Mouse (Mus musculus): ENCODE measurements at regions not wholly inside any gene's neighbourhood (a gene's known extent, or its start where the extent isn't known, plus 50 kb on each side); places are given as distances from the start of the nearest gene placed in this dataset.
A peak's percentile ranks its signal among the peaks of the same experiment; 100 is the strongest.

DNA sequence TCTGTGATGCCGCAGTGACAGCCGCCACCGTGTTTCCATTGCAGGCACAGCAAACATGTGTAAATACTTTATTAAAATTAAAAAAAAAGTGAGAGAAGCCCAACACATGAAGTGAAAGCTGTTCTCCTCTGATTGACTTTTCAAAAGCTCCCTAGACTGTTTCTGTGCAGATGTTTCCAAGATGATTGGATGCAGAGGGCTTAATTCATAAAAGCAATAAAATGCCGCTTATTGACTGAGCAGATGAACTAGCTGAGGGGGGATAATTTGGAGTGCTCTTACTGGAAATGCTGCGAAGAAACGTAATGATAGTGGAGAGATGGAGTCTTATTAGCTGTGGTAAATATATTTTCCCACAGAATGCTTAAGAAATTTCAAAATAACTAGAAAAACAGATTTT lies 170.4 kb downstream of the Rnf144a start:
- no peak for DNase-seq (ENCODE audit: low spot score)

DNA sequence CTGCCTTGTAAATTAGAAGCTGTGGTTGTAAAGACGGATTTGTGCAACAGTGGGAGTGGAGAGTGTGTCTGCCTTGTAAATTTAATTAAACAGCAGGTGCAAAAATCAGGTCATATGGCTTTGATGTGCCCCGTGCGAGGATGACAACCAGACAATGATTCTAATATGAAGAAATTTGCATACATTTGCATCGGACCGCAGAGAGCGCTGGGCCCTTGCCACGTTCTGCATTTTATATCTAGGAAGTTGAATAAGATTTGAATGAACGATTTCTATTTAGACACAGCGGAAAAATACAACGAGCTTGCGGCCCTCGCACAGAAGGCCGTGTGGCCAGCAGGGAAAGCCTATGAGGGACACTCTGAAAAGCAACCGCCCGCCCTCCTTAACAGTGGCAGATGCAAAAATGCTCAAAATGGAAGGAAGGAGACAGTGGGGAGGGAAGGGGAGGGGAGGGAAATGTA lies 187.5 kb downstream of the Rnf144a start:
- DNase-seq (ENCODE audit: low spot score) = no peak

DNA sequence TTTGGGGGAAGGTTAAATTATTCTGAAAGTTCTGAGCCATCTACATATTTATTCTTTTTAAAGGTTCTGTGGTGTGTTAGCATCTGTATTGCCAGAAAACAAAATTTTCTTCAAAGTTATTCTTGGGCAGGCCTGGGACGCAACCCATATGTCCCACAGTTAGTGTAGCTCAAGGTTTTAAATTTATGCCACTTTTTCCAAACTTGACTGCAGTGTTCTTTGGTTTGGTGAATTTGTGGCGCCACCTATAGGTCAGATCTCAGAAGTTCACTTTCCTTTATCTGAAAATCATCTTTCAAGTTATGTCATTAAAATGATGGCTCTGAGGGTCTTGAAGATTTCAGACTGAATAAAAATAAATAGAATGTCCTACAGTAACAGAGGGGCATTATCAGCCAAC lies 188.7 kb downstream of the Rnf144a start:
- peak; percentile 38 for DNase-seq (ENCODE audit: low spot score)

DNA sequence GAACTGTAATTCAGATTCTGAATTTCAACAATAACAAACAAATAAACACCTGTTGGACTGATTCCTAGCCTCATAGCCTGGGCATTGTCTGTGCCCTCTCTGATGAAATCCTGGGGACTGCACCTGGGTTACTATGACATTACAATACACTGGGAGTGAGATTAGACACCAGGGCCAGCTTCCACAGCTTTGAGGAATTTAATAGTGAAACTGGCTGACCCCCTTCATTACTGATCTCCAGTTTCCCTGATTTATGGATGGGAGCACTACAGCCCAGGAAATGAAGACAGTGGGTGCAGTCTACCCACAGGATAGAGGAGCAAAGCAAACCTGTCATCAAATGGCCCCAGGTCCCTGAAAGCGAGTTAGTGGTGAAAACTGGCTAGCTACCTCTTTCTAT lies 202.6 kb downstream of the Rnf144a start:
- no peak for DNase-seq (ENCODE audit: low spot score)

DNA sequence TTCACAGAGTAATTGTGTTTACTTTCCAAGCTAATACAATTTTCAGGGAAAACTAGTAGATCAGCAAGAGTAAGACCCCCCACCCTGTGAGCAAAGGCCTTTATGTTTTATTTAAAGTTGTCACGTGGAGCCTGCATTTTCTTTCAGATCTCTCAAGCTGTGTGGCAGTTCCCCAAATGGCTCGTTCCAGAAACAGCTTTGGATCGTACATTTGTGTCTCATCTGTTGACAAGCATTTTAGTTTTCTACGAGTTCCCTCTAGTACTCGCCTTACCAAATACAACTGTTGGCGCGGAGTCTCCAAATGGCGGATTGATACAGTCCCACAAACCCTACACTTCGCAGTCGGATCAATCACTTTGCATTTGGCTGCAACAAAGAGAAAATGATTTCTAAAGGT lies 203.6 kb downstream of the Rnf144a start:
- no peak for DNase-seq (ENCODE audit: low spot score)

DNA sequence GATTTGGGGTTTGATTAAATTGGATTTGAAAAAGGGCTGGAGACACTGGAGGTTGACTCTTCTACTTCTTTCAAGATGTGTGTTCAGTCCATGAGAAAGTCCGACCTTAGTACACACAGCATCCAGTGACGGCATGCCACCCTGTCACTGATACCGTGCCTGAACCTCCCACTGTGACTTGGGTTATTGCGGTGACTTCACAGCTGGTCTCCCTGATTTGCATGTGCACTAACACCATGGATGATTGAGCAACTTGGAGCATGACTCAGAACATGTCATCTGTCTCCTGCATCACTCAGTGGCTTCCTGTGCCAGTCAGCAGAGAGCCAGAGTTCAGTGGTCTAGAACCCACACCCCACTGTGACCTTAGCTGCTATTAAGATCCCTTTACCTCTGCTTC lies 208.3 kb downstream of the Rnf144a start:
- no peak for DNase-seq (ENCODE audit: low spot score)

DNA sequence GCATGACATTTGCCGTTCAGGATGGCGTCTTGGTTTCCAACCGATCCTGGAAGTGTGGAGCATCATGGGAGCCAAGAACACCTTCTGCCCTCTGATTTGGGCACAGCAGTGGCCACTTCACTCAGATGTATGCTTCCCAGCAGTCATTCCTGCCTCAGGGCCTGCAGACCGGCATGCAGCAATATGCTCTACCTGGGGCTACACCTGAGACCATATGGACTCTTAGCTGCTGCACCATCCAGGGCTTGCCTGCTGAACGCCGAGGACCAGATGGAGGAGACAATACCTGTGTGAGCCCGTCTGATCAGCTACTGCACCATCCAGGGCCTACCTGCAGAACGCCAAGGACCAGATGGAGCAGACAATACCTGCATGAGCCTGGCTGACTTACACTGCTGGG lies 209.0 kb downstream of the Rnf144a start:
- no peak for DNase-seq (ENCODE audit: low spot score)

DNA sequence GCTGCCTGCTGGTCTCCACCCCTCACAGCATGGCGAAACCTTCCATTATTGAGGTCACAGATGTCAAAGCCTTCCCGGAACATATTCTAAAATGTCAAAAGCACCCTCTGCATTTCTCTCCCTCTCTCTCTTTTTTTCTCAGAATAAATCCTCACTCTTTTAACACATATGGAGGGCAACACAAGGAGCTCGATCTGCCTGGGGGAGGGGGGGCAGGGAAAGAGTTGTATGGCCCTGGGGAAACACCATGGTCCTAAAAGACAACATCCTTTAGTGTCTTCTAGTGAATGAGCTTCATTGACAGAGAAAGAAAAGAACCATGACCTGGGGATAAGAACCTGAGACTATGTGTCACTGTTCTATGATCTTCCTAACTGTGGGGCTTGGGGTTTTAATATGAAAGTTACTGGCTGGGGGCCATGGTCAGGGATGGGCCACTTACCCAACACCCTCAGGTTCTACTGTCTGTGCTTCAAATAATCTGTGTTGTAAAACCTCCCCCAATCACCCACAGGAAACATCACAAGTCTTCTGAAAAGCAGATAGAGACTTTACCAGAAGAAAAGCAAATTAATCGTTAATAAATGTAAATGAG lies 223.0 kb downstream of the Rnf144a start:
- no peak for DNase-seq (ENCODE audit: low spot score)

DNA sequence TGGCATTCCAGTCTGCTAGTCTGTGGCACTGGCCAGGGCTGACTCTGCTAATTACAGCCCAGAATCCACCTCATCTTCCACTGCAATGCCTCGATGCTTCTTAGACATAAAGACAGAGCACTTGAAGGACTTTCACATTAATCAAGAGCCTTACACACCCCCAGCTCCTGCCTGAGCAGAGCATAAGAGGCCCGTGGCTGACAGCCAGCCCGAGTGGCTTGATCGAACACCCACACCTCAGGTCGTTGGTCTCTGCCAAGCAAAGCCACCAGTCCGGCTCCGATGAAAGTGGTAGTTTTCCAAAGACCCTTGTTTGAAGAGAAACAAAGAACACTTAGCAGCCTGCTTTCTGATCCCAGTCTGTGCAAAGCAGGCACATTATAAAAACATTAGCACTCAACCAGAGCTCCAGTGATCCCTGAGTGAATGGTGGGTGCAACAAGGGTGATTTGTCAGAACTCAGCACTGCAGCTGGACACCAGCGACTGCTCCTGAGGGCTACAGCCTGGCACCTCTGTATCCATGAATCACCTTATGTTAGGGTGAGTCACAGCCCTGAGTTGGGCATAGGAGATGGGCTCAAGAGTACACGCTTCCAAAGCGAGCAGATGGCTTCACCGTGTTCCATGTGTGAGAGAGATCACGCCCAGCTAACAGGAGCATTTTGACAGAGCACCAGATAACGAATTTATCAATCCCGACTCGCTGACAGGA lies 223.6 kb downstream of the Rnf144a start:
- peak; percentile 52 for DNase-seq (ENCODE audit: low spot score)

DNA sequence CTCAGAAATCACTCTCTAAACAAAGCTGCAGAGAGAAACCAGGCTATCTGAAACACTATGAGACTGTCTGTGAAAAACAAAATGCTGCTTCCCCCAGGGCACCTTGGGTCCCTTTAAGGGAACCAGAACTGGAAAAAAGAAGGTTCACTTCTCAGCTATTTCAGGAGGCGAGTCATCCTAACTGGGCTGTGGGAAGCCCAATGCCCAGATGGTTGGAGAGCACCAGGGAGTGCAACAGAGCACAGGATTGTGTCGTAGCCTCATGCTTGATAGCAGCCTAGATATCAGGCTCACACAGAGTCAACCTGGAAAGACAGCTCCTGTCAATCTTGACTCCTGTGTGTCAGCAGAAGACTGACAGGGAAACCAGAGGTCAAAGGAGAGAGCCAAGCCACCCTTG lies 226.1 kb downstream of the Rnf144a start:
- DNase-seq (ENCODE audit: low spot score) = no peak

DNA sequence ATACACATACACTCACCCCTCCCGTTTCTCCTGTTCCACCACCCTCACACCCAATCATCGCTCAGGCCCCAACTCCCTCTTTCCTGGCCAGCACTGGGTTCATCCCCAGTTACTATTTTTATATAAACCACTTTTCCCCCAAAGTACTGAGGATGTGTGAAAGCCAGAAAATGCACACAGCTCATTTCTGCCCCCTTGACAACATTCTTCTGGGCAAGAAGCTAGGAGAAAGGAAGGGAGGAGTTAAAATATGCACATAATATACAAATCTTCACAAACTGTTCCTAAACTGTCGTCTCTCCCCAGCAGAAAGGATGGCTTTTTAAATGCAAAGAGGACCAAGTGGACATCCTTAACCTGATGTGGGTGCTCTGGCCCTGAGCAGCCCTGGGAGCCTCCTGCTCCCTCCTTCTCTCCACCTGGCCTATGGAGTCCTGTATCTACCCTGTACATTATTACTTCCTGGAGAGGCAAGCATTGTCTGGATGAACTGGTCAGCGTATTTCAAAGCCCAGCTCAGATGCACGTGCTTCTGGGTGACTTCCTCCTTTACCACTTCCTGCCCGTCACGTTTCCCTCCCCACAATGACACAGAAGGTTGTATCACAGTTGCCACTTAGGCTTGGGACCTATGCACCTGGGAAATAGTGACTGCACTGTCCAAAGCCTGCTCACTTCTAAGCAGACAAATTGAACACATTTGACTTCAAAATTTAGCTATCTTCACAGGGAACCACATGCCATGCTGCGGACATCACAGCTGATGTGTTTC lies 227.8 kb downstream of the Rnf144a start:
- DNase-seq (ENCODE audit: low spot score) = no peak

DNA sequence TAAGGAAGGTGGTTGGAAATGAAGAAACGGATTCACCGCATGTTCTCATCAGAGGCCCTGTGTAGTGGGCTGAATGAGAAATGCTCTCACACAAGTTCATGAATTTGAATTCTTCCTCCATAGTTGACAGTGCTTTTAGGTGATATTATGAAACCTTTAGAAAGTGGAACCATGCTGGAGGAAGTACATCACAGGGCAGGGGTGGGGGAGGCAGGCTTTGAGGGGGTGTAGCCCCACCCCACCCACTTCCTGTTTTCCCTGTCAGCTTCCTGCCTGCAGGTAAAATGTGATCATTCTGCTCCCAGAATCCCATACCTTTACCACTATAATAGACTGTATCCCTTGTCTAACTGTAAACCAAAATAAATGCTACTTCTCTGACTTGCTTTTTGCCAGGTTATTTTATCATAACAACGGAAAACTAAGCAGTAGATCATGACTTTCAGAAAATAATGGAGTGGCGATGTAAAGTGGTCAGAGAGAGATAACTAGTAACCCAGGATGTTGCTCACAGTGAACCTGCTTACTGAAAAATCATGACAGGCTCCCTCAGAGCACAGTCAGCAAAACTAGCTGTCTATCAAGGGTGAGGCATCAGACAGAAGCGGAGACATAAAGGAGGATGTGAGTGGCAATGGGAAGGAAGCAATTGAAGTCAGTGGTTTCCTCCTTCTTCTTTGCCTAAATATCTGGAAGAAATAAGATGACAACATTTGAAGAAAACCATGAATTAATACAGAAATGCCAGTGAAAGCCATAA lies 230.2 kb downstream of the Rnf144a start:
- no peak for DNase-seq (ENCODE audit: low spot score)

DNA sequence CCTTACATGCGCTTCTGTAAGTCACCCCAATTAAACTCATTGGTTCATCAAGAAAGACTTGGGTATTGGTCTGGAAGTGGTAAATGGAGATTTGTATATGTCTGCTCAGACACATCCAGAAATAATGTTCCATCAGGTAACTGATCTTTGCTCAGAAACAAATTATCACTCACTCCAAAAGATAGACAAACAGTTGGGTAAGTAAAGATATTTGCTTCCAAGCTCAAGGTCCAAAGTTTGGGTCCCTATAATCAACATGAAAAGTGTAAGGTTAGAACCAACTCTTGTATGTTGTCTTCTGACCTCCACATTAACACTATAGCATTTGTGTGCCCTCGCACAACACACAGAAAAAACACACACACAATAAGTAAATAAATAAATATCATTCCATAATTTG lies 232.0 kb downstream of the Rnf144a start:
- no peak for DNase-seq (ENCODE audit: low spot score)

DNA sequence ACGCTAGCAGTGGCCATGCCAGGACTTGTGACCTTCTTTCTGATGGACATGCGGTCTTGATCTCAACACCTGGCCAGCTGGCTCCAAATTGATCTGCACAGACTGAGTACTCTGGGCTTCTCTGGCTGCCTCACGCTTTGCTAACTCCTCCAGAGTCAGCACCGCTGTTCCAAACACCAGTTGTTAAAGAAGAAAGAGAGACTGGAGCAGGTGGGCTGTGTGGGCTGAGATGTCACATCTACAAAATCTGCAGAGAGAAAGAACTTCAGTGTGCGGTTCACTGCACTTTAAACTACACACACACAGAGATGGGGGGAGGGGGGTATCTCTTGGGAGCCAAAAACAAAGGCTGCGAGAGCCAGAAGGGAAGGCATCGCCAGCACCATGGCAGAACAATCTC lies 234.2 kb downstream of the Rnf144a start:
- DNase-seq (ENCODE audit: low spot score) = no peak

DNA sequence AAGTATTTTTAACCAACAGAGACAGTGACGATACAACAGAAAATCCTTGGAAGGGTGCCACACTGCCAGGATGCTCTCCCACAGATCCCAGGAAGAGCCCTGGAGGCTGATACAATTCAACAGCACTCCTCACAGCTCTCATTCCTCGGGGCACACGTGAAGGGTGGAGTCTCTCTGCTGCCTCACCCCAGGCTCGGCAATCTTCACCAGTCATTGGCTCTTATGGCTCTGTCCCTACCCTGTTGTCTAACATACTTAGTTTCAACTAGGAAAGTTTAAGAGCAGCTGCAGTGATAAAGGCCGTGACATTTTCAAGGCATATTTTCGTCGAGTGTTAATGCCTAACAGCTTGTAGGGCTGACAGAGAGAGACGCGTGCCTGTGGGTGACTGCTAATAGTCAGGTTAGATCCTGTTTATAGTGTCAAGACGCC lies 238.8 kb downstream of the Rnf144a start:
- DNase-seq (ENCODE audit: low spot score) = no peak

DNA sequence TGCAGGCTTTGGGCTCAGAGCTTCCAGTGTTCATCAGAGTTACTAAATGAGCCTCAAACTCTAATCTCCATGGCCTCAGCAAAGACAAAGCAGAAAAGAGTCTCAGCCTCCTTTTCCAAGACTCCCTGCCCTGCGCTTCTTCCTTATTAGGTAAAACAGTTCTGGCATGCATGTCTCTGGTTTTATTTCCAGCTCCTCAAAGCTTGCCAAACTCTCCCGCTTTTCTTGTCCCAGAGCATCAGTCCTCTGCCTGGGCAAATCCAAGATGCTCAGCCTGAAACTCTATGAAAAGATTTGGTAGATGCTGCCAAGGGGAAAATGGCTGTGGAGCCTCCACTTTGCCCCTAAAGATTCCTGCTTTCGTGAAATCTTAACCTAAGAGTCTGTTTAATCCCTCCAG lies 251.6 kb downstream of the Rnf144a start:
- no peak for DNase-seq (ENCODE audit: low spot score)

DNA sequence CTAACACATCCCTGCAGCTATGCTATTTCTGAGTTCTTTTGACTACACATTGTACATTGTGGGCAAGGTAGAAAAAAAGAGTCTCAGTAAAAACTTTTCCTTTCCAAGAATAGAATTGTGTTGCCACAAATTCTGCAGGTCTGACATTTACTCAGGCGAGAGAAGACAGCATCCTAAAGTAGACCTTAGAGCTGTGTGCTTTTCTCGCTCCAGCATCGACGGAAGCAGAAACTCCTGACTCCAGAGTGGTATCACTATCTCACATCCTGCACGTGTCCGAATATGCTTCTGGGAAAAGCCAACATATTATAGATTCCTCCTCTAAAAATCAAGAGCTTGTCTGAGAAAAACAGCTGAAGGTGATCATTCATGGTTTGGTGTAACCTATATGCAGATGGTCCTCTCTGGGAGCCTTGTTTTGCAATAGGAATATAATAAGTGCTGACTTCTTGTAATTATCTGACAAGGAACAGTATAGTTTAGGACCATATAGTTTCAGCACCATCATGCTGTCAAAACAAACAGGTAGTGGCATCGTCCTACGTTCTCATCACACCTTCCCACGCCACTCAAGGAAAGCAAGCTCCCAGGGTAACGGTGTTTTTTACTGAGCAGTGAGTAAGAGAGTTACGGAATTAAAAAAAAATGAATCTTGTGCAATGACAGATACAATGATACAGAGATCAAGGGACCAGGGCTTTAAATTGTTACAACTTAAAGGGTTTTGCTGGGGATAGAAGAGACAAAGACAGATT lies 254.0 kb downstream of the Rnf144a start:
- DNase-seq (ENCODE audit: low spot score) = no peak

DNA sequence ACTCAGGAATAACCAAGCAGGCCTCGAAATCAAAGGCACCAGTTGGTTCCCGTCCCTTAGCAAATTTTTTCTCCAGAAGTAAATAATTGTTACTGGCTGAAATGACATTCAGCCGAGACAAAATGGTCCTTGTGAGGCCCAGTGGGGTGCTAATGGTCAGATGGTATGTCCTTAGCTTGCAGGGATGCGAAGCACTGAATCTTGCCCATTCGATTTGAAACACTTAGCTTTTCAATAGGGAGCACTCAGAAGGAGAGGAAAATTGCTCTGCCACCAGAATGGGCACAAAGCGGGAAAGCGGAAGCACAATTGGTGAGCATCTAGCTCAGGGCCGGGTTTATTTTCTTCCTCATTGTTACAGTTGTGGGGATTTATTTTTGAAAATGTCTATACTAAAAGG lies 262.1 kb downstream of the Rnf144a start:
- no peak for DNase-seq (ENCODE audit: low spot score)

DNA sequence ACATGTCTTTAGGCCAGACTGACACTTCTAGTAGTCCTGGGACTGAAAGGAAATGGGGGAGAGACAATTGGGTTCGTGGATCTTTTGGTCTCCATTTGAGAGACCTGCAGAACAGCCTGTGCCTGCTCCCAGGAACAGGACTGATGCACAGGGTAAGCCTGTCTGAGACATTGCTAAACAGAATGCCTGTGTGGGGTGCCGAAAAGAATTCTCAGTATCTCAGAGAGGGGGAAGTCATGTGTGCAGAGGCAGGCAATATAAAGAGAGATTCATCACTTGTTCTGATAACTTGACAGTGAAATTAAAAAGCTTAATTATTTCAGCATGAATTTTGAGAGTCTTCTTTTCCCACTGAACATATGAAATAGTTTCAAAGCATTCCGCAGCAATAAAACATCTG lies 268.7 kb downstream of the Rnf144a start:
- no peak for DNase-seq (ENCODE audit: low spot score)

DNA sequence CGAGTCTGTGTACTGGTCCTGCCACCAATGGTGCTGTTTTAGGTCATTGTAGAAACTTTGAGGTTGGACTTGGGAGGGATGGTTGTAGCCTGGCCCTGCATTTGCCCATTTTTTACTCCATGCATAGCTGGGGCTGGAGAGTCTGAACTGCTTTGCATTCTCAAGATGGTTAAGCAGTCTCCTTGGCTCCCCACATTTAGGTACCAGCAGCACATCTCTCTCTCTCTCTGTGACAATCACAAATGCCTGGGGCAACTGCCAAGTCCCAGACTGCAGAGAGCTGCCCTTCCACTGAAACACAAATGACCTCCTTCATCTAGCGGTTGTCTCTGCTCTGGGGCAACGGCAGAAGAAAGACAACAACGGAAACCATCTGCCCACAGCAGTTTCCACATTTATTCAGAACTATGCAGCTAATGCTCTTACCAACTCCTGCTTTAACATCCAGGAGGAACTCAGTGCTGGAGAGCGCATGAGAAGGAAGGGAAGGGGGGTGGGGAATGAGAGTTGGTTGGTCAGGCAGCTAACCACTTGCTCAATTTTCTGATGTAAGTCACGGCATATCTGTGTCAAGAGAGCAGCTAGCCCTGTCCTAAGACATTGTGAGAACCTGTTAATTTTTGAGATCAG lies 269.9 kb downstream of the Rnf144a start:
- DNase-seq (ENCODE audit: low spot score) = no peak

DNA sequence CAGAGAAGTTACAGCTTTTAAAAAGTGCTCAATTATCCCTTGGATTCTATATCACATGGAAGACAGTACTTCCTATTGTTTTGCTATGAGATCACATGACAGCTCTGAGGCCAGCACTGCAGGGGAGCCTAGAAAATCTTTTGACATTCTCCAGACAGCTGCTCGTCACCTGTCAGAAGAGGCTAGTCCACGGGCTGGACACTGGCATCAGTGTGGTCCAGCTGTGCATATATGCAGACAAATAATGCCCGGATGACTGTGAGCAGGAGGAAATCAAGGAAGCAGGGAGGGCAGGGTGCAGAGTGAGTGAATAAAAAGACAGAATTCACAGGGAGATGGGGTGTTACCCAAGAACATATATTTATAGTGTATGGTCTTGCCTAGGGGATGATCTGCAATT lies 270.4 kb downstream of the Rnf144a start:
- DNase-seq (ENCODE audit: low spot score) = no peak
